Mouse (Mus musculus) spleen, embryonic (tissue): ENCODE results near the gene Rmnd5b.

Source experiments
- CTCF ChIA-PET: fragments of 350-600 bp; sonication (Branson Sonifier 250); formaldehyde crosslinking; loops from one replicate; lab custom pipeline; 2022; lab: Charles Lee

Rmnd5b gene

GRCm38 (mm10) chr11:51597553-51597952 lies 38.1 kb downstream of the Rmnd5b start:
- CTCF ChIA-PET, result no interaction called here

- CTCF ChIA-PET, result interaction anchor here (0.5 kb wide), 1 partner anchor 30 kb away, joined by 9 read pairs; no protein-coding TSS in a partner anchor
Measured at GRCm38 (mm10) chr11:51595459-51596083, 40.1 kb downstream of the Rmnd5b start.

- CTCF ChIA-PET, result interaction anchor here (0.5 kb wide), 1 partner anchor 30 kb away, joined by 9 read pairs; no protein-coding TSS in a partner anchor
Measured at GRCm38 (mm10) chr11:51594715-51595350, 40.9 kb downstream of the Rmnd5b start.

DNA sequence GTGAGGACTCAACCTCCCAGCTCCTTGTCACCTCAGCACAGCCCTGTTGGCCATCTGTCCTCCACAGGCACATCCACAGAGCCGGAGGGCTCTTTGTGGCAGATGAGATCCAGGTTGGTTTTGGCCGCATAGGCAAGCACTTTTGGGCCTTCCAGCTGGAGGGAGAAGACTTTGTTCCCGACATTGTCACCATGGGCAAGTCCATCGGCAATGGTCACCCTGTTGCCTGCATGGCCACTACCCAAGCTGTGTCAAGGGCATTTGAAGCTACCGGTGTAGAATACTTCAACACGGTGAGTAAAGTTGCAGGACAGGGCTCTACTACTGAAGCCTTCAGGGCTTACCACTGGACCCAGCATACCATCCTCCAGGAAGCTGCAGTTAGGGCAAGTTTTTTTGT lies 41.8 kb downstream of the Rmnd5b start:
- CTCF ChIA-PET, result no interaction called here

- CTCF ChIA-PET, result no interaction called here
Measured at GRCm38 (mm10) chr11:51593368-51593767, 42.3 kb downstream of the Rmnd5b start.

- CTCF ChIA-PET, result no interaction called here
Measured at GRCm38 (mm10) chr11:51591915-51592314, 43.8 kb downstream of the Rmnd5b start.

DNA sequence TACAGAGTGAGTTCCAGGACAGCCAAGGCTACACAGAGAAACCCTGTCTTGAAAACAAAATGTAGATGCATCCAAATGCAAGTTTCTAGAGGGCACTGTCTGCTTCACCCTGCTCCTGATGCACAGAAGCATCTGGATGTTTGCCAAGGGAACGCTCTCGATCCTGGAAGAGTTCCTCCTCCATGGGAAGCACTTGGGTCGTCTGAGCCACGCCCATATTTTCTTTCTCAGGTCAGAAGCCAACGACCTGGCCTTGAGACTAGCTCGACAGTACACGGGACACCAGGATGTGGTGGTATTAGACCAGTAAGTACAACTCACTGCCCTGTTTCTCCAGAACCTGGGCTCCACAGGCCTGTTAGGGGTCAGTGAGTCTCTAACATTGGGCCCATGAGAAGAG lies 44.5 kb downstream of the Rmnd5b start:
- CTCF ChIA-PET, result no interaction called here

- CTCF ChIA-PET, result interaction anchor here (0.7 kb wide), 1 partner anchor 102 kb away, joined by 25 read pairs; no protein-coding TSS in a partner anchor
Measured at GRCm38 (mm10) chr11:51590002-51590401, 45.7 kb downstream of the Rmnd5b start.

DNA sequence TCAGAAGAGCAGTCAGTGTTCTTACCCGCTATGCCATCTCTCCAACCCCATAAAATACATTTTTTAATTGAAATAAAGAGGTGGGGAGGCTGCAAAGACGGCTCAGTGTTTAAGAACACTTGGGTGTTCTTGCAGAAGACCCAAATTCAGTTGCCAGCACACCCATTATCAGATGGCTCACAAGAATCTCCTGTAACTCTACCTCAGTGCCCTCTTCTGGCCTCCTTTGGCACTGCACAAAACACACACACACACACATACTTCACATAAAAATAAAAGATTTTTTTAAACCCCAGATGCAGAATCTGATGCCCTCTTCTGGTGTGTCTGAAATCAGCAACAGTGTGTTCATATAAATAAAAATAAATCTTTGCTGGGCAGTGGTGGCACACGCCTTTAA lies 46.9 kb downstream of the Rmnd5b start:
- CTCF ChIA-PET, result no interaction called here

DNA sequence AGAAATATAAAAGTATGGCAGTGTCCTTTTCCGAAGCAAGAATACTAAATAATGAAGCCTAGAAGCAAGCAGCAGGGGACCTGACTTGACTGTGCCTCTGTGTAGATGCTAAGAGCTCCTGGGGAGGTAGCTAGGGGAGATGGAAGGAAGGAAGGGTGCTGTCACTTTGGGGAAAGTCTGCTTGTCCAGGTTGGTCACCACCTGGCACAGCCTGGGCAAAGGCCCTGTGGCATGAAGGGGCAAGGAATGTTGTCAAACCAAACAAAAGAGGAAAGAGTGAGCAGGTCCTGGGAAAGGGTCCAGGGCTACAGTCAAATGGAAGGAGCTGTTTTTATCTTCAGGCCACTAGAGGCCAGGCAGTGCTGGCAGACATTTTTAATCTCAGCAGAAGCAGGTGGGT lies 48.6 kb downstream of the Rmnd5b start:
- CTCF ChIA-PET, result interaction anchor here (0.6 to 0.8 kb wide), 2 partner anchors 18 to 408 kb away, joined by 4 to 9 read pairs; no protein-coding TSS in a partner anchor

DNA sequence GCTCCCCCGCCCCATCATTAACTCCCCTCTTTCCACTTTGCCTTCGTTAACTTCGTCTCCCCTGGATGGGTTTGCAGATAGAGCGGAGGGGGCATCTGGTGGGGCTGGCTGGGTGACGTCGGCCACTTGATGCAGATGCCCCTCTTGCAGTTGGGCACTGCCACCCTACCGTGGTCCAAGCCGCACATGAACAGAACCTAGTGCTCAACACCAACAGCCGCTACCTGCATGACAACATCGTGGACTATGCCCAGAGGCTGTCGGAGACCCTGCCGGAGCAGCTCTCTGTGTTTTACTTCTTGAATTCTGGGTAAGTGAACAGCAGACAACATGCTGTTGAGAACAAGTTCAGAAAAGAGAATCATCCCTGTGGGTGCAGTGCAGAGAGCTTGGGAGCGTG lies 49.3 kb downstream of the Rmnd5b start:
- CTCF ChIA-PET, result interaction anchor here (0.6 kb wide), 1 partner anchor 407 kb away, joined by 4 read pairs; no protein-coding TSS in a partner anchor

DNA sequence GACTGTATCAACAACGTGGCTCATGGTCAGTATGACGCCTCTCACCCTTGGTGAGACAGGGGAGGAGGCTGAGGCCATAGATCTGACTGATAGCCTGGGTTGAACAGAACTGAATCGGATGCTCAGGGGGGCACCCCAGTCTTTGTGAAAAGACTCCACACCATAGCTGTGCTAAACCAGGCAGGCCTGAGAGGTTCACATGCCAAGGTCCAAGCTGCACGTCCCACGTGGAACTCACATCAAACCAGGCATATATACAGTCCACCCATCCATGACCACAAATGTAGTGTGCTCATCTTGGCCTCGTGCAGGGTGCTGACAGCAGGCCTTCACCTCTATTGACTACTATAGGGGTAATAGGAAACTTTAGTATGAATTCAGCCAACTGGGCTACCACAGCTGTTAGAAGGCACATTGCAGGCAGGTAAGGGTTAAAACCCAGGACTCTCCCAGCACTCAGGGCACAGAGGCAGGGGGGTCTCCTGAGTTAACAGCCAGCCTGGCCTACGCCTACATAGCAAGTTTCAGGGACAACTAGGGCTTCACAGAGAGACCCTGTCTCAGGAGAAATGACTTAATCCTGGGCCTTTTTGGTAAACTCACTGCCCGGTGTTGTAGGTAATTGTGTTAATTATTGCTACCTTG lies 50.0 kb downstream of the Rmnd5b start:
- CTCF ChIA-PET, result interaction anchor here (0.6 to 1.0 kb wide), 3 partner anchors 21 to 101 kb away, joined by 3 read pairs; partner anchors contain the start of gene Hnrnpab

DNA sequence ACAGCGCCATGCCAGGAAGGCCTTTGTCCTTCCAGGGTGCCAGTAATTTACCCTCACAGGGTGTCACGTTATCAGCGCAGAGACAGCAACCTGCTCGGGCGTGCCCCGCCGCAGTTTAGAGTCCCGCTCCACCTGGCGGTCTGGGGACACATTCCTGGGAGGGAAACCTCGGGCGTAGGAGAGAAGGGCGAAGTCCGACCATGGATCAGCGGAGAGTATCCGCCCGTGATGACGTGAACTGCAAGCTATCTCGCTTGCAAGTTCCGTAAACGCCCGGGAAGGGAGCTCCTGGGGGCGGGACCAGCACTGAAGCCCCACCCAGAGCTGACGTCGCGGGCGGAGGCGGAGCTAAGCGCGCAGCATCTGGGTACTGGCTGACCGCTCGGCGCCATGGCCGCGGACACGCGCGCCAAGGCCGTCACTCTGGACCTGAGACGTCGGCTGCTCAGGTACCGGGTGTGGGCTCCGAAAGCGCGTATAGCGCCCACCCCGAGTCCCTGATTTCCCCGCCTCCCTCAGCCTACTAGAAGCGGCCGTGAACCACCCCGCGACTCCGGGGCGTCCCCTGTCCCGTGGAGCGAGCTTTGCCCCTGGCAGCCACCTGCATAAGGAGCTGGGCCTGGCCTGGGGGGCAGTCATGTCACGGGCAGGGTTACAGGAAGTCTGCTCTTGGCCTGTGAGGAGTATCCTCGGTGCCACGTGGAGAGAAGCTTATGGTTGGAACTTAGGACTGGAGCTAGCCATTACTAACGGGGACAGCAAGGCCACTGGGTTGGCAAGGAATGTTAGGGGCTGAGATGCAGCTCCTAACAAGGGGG lies 51.1 kb downstream of the Rmnd5b start, which contains the start of gene Phykpl:
Gene Phykpl (plus strand): TSS at position 327 of the 818 bp plus-strand sequence.
- CTCF ChIA-PET, result interaction anchor here (0.6 to 1.0 kb wide), 4 partner anchors 22 to 192 kb away, joined by 3 to 4 read pairs (median 3); partner anchors contain the start of gene Hnrnpab

DNA sequence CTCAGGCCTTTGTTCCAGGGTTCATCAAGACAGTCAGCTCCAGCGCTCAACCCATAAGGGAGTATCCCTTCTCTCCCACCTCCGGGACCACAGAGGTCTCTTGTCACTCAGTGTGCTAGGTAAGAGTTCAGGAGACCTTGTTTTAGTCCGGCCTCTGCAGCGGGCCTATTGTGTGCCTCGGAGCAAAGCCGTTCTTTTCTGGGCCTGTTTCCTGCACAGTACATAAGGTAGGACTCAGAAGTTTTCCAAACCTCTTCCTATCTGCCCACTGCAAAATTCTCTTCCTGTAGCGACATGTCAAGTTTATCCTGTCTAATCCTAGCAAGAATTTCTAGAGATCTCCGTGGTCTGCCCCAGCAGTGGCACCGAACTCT lies 51.7 kb downstream of the Rmnd5b start:
- CTCF ChIA-PET, result interaction anchor here (0.8 kb wide), 1 partner anchor 45 kb away, joined by 3 read pairs; no protein-coding TSS in a partner anchor

DNA sequence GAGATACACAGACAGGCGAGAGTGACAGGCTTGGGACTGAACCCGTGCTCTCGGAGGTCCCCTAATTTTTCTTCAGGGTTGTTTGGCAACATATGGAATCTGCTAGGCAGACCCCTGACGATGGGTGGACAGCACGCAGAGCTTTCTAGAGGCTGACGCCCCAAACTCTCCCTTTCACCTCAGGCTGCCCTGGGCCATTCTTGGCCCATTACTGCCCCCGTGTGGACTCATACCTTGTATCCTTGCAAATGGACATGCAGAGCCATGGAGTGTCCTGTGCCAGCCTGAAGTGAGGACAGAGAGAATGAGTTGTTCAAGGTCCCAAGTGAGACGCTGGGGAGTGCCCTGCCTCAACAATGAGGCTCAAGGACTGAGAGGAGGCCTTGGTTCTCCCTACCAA lies 53.0 kb downstream of the Rmnd5b start:
- CTCF ChIA-PET, result interaction anchor here (0.6 to 2.4 kb wide), 3 partner anchors 8 to 267 kb away, joined by 3 to 9 read pairs (median 3); no protein-coding TSS in a partner anchor

- CTCF ChIA-PET, result no interaction called here
Measured at GRCm38 (mm10) chr11:51579024-51579423, 56.7 kb downstream of the Rmnd5b start.

GRCm38 (mm10) chr11:51577587-51577986 lies 58.1 kb downstream of the Rmnd5b start:
- CTCF ChIA-PET, result interaction anchor here (0.6 to 0.7 kb wide), 2 partner anchors 227 to 569 kb away, joined by 3 read pairs; no protein-coding TSS in a partner anchor

DNA sequence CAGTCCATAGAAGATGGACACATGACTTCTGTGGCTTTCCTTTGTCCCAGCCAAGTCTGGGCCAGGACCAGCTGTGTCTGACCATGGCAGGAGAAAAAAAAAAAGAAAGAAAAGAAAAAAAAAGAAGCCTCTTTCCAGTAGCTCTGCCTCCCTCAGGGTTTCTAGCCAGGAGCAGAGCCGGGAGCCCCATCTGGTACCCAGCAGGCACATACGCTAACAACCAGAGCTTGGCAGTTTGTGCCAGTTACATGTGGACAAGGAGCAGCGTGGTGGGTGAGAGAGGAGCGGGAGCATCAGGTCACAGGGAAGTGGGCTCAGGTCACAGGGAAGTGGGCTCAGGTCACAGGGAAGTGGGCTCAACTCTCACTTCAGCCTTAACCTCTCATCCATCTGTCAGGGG lies 59.2 kb downstream of the Rmnd5b start:
- CTCF ChIA-PET, result no interaction called here
